Mouse (Mus musculus) embryonic fibroblast, embryonic 13.5 days (primary cell): ENCODE results near the gene Slc7a4.

Experiments
- CTCF ChIP-seq: IDR thresholded peaks from 2 replicates; pipeline ENCODE4 v1.5.1; 2011; ENCODE audit warnings: mild to moderate bottlenecking, control low read depth, low read length, moderate library complexity, borderline replicate concordance; ENCODE audit not compliant: insufficient read depth
- POLR2A ChIP-seq: IDR thresholded peaks from 2 replicates; pipeline ENCODE4 v1.6.1; 2011; ENCODE audit warnings: low read depth, mild to moderate bottlenecking, control low read depth, low read length, moderate library complexity

GRCm38 (mm10) chr16:17604941-17605340, 21.9 kb upstream of the Slc7a4 start:
- TF ChIP-seq POLR2A (no peak), CTCF (no peak)
